Mouse (Mus musculus) kidney, embryonic 15.5 days (tissue): ENCODE measurements around the gene Slc35e3. TPM values are rescaled to one million over a fixed set of nuclear protein-coding genes. Genes with fewer than 3 reads are reported as not detected.
"Not testable (repeated sequence)": the region's sequence is repeated elsewhere in the genome, so short reads cannot be mapped to it uniquely, and the experiment has no call there.

Experiments used
- ATAC-seq: fragments of 200-750 bp; cut with Nextera tagmentation; replicated peaks from 2 replicates; pipeline ENCODE4 v1.8.0; 2017; ENCODE audit warnings: moderate TSS enrichment; ENCODE audit not compliant: low FRiP score
- H3K27ac ChIP-seq: fragments of 300-500 bp; sonication (generic); 2 replicates; pipeline ENCODE4 v1.5.1; 2015; ENCODE audit warnings: mild to moderate bottlenecking, inconsistent platforms
- H3K27me3 ChIP-seq: fragments of 300-500 bp; sonication (generic); 2 replicates; pipeline ENCODE4 v1.6.1; 2015; ENCODE audit warnings: inconsistent platforms
- H3K36me3 ChIP-seq: fragments of 300-500 bp; sonication (generic); 2 replicates; pipeline ENCODE4 v1.6.1; 2015; ENCODE audit warnings: inconsistent platforms
- H3K4me1 ChIP-seq: fragments of 300-500 bp; sonication (generic); 2 replicates; pipeline ENCODE4 v1.6.1; 2015; ENCODE audit warnings: inconsistent platforms
- H3K4me2 ChIP-seq: fragments of 300-500 bp; sonication (generic); 2 replicates; pipeline ENCODE4 v1.6.1; 2015; ENCODE audit warnings: moderate library complexity, mild to moderate bottlenecking, inconsistent platforms
- H3K4me3 ChIP-seq: fragments of 300-500 bp; sonication (generic); replicated peaks from 2 replicates; pipeline ENCODE4 v1.5.1; 2015; ENCODE audit warnings: mild to moderate bottlenecking, inconsistent platforms
- H3K9ac ChIP-seq: fragments of 300-500 bp; sonication (generic); 2 replicates; pipeline ENCODE4 v1.6.1; 2015; ENCODE audit warnings: mild to moderate bottlenecking, inconsistent platforms
- H3K9me3 ChIP-seq: fragments of 300-500 bp; sonication (generic); replicated peaks from 2 replicates; pipeline ENCODE4 v1.6.1; 2016; ENCODE audit warnings: inconsistent platforms
- WGBS: fragments of 180-500 bp; shearing (Covaris S2); methylation state at CpG from one replicate; pipeline ENCODE4 v1.1.7; 2015; ENCODE audit warnings: mixed read lengths; 5-methylcytosine and 5-hydroxymethylcytosine counted together
- polyA plus RNA-seq: library from polyadenylated mRNA; unstranded; fragments of >200 nt; fragmentation: Nextera tagmentation; extraction: Ambion mirVana; gene quantifications from 2 replicates; pipeline ENCODE4 v1.2.1, GENCODE M21; 2015

The Slc35e3 gene
- polyA plus RNA-seq, 1 experiment from 2014 or later = 14.8 TPM

DNA sequence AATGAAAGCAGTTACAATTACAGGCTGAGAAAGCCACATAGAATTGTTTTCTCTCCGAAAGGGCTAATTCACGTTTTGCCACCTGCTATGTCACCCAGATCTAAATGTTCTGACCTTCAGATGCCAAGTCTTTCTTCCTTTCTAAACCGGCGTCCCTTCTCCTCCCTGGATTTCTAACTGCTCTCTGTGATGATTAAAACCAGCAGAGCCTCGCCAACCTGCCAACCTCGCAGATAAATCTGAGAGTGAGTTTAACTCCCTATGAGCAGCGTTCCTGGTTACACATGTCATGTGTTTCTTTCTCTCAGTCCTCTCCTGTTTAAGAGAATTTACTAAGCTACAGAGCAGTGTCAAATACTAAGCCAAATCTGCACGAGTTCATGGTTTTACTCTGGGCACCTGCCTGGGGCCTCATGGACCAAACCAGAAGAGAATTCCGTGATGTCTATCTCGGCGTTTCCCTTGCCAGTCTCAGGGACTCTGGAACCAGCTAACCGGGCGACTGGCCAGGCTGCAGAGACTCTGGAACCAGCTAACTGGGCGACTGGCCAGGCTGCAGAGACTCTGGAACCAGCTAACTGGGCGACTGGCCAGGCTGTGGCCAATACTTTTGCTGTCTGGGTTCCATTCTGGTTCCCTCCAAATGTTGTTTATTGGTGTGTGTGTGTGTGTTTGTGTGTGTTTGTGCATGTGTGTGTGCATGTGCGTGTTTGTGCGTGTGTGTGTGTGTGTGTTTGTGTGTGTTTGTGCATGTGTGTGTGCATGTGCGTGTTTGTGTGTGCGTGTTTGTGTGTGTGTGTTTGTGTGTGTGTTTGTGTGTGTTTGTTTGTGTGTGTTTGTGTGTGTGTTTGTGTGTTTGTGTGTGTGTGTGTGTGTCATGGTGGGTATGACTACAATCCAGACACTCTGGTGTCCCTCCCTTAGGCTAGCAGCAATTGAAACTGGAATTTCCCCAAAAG lies 27.7 kb downstream of the Slc35e3 start:
- Histone ChIP-seq H3K36me3 (no peaks in the 10 kb centered on the region), H3K4me3 (no peak overlapping the region), H3K4me2 (0 out of 2 replicates have a peak overlapping the region, but pooled peaks have one; percentile 21), H3K9me3 (no peaks in the 10 kb centered on the region), H3K27ac (peak overlapping the region; percentile 45; the same call in 1 of the 2 replicates), H3K4me1 (peaks cover 17% of the 10 kb centered on the region), H3K9ac (no peak overlapping the region), H3K27me3 (no peaks in the 10 kb centered on the region)
- WGBS = 56% methylated on average over 19 of the region's 19 CpGs
- no peak for ATAC-seq

DNA sequence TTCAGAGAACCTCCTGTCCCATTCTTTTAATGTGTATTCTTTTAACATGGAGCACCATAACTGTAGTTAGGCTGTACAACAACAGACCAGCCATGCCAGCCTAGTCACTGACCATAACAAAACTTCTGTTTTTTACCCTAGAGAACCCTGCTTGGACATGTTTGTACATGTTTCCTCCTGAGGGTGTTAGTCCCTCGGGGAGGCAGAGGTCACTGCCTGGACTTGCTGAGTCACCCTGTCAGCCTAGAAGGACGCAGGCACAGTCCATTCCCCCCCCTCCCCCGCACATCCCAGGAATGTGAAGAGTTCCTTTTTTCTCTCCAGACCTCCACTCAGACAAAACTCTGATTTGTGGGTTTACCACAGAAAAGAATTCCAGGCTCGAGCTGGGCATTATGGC lies 28.6 kb downstream of the Slc35e3 start:
- peak overlapping the region; percentile 56; the same call in 1 of the 2 replicates for H3K27ac ChIP-seq
- WGBS = 4% methylated on average over 4 of the region's 4 CpGs
- peak; percentile 70 for ATAC-seq
- no peaks in the 10 kb centered on the region for H3K27me3 ChIP-seq
- no peaks in the 10 kb centered on the region for H3K9me3 ChIP-seq
- H3K4me1 ChIP-seq = peaks cover 17% of the 10 kb centered on the region
- H3K4me2 ChIP-seq = 0 out of 2 replicates have a peak overlapping the region, but pooled peaks have one; percentile 21
- no peaks in the 10 kb centered on the region for H3K36me3 ChIP-seq
- no peak overlapping the region for H3K9ac ChIP-seq
- H3K4me3 ChIP-seq = no peak overlapping the region

DNA sequence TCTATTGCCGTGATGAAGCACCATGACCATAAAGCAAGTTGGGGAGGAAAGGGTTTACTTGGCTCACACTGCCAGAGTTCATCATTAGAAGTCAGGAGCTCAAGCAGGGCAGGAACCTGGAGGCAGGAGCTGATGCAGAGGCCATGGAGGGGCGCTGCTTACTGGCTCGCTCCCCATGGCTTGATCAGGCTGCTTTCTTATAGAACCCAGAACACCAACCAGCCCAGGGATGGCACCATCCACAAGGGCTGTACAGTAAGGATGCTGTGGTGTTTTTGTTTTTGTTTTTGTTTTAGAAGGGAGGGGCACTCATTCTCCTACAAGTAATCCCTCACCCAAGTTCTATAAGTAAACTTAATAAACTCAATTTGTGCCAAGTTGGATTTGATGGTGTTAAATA lies 29.5 kb downstream of the Slc35e3 start:
- Histone ChIP-seq H3K4me2 (no peak overlapping the region), H3K27me3 (no peaks in the 10 kb centered on the region), H3K9me3 (no peaks in the 10 kb centered on the region), H3K4me3 (no peak overlapping the region), H3K4me1 (peaks cover 17% of the 10 kb centered on the region), H3K36me3 (no peaks in the 10 kb centered on the region), H3K9ac (no peak overlapping the region), H3K27ac (no peak overlapping the region)
- 93% methylated on average over 3 of the region's 3 CpGs for WGBS
- no peak for ATAC-seq

DNA sequence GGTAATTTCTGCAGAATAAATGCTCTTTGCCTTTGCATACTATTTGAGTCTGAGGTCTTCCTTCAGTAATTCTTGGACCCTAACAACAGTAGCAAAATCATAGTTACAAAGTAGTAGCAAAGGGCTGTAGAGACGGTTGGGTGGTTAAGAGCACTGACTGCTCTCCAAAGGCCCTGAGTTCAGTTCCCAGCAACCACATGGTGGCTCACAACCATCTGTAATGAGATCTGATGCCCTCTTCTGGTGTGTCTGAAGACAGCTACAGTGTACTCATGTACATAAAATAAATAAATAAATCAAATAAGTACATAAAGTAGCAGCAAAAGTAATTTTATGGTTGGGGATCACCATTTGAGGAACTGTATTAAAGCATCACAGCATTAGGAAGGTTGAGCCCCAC lies 30.5 kb downstream of the Slc35e3 start:
- not testable (repeated sequence) for H3K4me3 ChIP-seq, ATAC-seq, H3K27me3 ChIP-seq, H3K9ac ChIP-seq, H3K27ac ChIP-seq, H3K36me3 ChIP-seq, H3K4me2 ChIP-seq, H3K9me3 ChIP-seq
- 87% methylated on average over 1 of the region's 1 CpGs for WGBS
- H3K4me1 ChIP-seq = peaks cover 21% of the 10 kb centered on the region

DNA sequence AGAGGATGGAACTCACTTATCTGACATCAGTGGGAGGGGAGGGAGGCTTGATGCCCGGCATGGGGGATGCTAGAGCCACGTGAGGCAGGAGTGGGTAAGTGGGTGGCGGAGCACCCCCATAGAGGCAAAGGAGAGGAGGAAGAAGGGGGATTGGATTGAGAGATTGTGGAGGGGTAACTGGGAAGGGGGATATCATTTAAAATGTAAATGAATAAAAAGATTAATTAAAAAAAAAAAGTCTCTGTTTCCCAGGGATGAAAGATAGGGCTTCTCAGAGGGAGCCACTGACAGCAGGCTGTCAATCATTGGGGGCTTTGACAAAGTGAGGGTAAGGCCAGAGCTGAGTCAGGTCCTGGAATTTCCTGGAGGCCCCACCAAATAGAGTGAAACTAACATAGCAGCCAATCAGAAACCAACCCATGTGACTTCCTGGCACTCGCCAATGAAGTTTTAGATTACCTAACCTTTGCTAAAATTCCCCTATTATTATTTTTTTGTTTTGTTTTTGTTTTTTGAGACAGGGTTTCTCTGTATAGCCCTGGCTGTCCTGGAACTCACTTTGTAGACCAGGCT lies 31.2 kb downstream of the Slc35e3 start:
- Histone ChIP-seq H3K4me3 (no peak overlapping the region), H3K27me3 (no peaks in the 10 kb centered on the region), H3K4me1 (peaks cover 21% of the 10 kb centered on the region), H3K9ac (no peak overlapping the region), H3K36me3 (no peaks in the 10 kb centered on the region), H3K4me2 (no peak overlapping the region), H3K9me3 (no peaks in the 10 kb centered on the region), H3K27ac (no peak overlapping the region)
- WGBS = 68% methylated on average over 4 of the region's 4 CpGs
- ATAC-seq = no peak

DNA sequence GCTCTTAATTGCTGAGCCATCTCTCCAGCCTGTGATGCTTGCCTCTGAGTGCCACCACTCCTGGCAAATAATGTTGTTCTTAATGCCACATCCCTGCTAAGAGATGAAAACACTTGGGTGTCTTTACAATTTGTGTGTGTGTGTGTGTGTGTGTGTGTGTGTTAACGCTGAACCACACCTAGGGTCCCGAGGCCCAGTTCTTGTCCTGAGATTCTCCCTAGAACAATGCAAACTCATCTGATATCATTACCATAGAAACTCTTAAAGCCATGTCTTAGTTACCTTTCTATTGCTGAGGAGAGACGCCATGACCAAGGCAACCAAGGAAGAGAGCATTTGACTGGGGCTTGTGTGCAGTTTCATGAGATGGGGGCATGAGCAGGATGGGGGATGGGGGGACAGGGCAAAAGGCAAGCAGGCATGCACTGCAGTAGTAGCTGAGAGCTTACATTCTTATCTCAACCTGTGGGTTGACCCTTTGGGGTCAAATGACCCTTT lies 32.1 kb downstream of the Slc35e3 start:
- WGBS = 93% methylated on average over 3 of the region's 3 CpGs
- H3K9me3 ChIP-seq = no peaks in the 10 kb centered on the region
- H3K4me1 ChIP-seq = peaks cover 26% of the 10 kb centered on the region
- H3K27me3 ChIP-seq = no peaks in the 10 kb centered on the region
- H3K4me3 ChIP-seq = no peak overlapping the region
- H3K36me3 ChIP-seq = no peaks in the 10 kb centered on the region
- H3K4me2 ChIP-seq = no peak overlapping the region
- no peak overlapping the region for H3K27ac ChIP-seq
- H3K9ac ChIP-seq = no peak overlapping the region
- no peak for ATAC-seq

DNA sequence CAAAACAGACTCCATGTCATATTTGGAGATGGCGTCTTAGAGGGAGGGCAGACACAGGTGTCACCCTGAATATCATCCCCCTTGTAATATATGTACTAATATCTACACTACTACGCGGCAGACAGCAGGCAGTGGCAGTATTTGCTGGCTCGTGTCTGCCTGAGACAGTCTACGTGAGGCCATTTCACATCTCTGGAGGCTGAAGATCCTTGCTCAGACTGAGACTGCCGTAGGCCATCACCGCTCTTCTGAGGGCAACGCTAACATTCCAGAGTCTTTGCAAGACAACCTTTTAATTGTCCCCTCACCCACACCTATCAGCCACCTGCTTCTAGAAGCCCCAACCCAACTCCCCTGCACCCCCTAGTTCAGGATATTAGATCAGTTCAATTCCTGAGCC lies 32.7 kb downstream of the Slc35e3 start:
- no peaks in the 10 kb centered on the region for H3K27me3 ChIP-seq
- ATAC-seq = no peak
- no peak overlapping the region for H3K4me2 ChIP-seq
- WGBS = 92% methylated on average over 8 of the region's 8 CpGs
- no peaks in the 10 kb centered on the region for H3K9me3 ChIP-seq
- no peak overlapping the region for H3K4me3 ChIP-seq
- no peak overlapping the region for H3K27ac ChIP-seq
- peaks cover 5% of the 10 kb centered on the region; the same call in 1 of the 2 replicates for H3K36me3 ChIP-seq
- H3K4me1 ChIP-seq = peaks cover 30% of the 10 kb centered on the region
- H3K9ac ChIP-seq = no peak overlapping the region

DNA sequence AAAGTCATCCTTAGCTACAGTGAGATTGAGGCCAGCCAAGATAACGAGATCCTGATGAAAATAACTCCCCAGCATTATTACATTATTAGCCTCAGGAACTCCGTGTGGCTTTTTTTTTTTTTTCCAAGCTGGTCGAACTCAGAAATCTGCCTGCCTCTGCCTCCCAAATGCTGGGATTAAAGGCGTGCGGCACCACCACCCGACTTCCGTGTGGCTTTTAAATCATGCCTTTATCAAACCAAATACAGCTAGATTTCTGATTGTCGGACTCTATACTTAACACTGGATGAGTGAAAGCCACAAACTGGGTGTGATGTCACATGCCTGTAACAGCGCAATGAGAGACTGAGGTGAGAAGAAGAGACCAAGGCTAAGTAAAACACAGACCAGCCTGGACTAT lies 33.3 kb downstream of the Slc35e3 start:
- Histone ChIP-seq H3K36me3 (peaks cover 7% of the 10 kb centered on the region; the same call in 1 of the 2 replicates), H3K4me3 (no peak overlapping the region), H3K9ac (no peak overlapping the region), H3K4me1 (peaks cover 24% of the 10 kb centered on the region), H3K27me3 (no peaks in the 10 kb centered on the region), H3K9me3 (no peaks in the 10 kb centered on the region), H3K27ac (no peak overlapping the region), H3K4me2 (no peak overlapping the region)
- WGBS = 91% methylated on average over 9 of the region's 9 CpGs
- no peak for ATAC-seq

DNA sequence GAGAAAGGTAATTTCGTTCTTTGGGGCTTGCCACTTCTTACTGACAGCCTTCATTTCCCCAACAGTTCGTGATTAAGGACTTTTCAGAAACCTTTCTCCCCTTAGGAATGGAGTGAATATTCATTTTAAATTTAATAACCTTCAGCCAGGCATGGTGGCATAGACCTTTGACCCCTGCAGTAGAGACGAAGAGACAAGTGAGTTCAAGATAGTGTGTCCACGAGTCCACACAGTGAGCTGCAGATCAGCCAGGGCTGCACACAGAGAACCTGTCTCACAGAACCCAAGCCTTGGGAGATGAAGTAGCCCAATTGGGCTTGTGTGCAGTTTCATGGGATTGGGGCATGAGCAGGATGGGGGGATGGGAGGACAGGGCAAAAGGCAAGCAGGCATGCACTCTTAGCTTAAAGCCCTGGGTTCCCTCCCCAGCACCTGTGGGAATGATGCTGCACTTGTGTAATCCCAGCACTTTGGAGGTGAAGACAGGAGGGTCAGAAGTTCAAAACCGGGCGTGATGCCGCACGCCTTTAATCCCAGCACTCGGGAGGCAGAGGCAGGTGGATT lies 33.9 kb downstream of the Slc35e3 start:
- WGBS = 90% methylated on average over 9 of the region's 9 CpGs
- Histone ChIP-seq H3K4me1 (peaks cover 18% of the 10 kb centered on the region), H3K27me3 (no peaks in the 10 kb centered on the region), H3K9me3 (no peaks in the 10 kb centered on the region), H3K9ac (no peak overlapping the region), H3K36me3 (peaks cover 13% of the 10 kb centered on the region), H3K4me2 (no peak overlapping the region), H3K4me3 (0 out of 2 replicates have a peak overlapping the region, but pooled peaks have one; percentile 96), H3K27ac (no peak overlapping the region)
- no peak for ATAC-seq

DNA sequence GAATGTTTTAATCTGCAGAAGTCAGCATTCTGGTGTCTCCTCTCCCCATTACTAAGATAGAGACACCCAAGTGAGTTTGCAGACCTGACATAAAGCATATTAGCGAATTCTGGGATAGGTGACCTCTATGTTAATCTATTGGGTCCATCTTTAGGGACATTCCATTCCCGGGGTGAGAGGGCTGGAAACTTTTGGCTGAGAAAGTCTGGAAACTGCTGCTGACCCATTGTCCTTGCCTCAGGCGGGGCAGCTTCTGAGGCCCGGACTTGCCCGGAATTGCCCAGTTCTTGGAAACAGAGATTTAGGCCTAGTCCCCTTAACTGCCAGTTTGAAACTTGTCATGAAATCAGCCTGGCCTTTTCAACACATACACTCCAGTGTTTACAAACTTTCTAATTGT lies 34.8 kb downstream of the Slc35e3 start:
- Histone ChIP-seq H3K4me2 (peak overlapping the region; percentile 72), H3K27me3 (no peaks in the 10 kb centered on the region), H3K36me3 (peaks cover 22% of the 10 kb centered on the region), H3K4me3 (peak overlapping the region; percentile 96), H3K4me1 (peaks cover 17% of the 10 kb centered on the region), H3K9me3 (no peaks in the 10 kb centered on the region), H3K9ac (peak overlapping the region; percentile 56; the same call in 1 of the 2 replicates), H3K27ac (no peak overlapping the region)
- ATAC-seq = no peak
- 76% methylated on average over 5 of the region's 5 CpGs for WGBS

DNA sequence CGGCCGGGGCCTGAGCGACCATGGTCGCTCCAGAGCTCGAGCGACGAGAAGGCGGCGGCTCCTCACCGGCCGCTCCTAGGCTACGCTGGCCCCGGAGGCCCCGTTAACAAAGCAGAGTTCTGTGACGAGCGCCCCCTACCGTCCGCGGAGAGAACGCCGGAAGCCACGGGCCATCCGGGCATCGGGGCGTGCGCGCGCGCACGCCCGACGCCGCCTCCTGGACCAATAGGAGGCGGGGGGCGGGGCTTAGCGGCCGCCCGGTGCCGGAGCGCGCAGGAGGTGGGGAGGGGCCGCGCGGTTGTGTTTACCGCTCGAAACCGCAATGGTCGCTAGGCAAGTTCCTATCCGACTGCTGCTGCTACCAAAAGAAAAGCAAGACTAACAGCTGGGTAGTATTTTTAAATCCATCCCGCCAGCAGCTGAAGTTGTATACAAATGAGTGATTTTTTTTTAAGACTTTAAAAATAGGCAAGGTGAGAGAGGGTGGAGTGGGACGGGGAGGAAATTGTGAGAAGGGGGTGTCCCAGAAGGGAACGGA lies 35.5 kb downstream of the Slc35e3 start, which contains the start of gene Mdm2:
Gene Mdm2, minus strand, starts transcription at position 155 of the 538 bp plus-strand sequence.
- WGBS = under 1% methylated on average over 51 of the region's 52 CpGs
- Histone ChIP-seq H3K27me3 (no peaks in the 10 kb centered on the region), H3K9me3 (no peaks in the 10 kb centered on the region), H3K4me2 (peak within 1 kb of the TSS; percentile 72), H3K36me3 (peaks cover 27% of the 10 kb centered on the region), H3K4me1 (peaks cover 15% of the 10 kb centered on the region), H3K27ac (peak within 1 kb of the TSS; percentile 98), H3K9ac (peak within 1 kb of the TSS; percentile 100), H3K4me3 (peak within 1 kb of the TSS; percentile 96)
- ATAC-seq = peak; percentile 96
